Mouse (Mus musculus): ENCODE data around the gene Mindy4. TPM values are rescaled to one million over a fixed set of nuclear protein-coding genes. Genes with fewer than 3 reads are reported as not detected.

Gene Mindy4
- polyA plus RNA-seq (2021; fragmentation: Nextera tagmentation), result 4.6 and 6.3 TPM in 2 replicates
- long read RNA-seq, experiment 1, full-length matches to known transcripts, result 10 of 15 reads
- long read RNA-seq, experiment 1, partial matches to known transcripts, result 0 of 15 reads
- long read RNA-seq, experiment 1, other reads (novel, unspliced or antisense), result 5 of 15 reads
- long read RNA-seq, experiment 2, full-length matches to known transcripts, result 38 of 51 reads
- long read RNA-seq, experiment 2, partial matches to known transcripts, result 2 of 51 reads
- long read RNA-seq, experiment 2, other reads (novel, unspliced or antisense), result 11 of 51 reads

GRCm38 (mm10) chr6:55202913-55203910, at the start of gene Mindy4:
Mindy4 (plus strand) TSS chr6:55203383.

GRCm38 (mm10) chr6:55174741-55175181, 28.4 kb upstream of the Mindy4 start, which contains the start of gene Inmt:
Inmt (minus strand) TSS chr6:55175043.

GRCm38 (mm10) chr6:55335989-55336514, 132.9 kb downstream of the Mindy4 start, which contains the start of gene Aqp1:
Aqp1 (plus strand) TSS chr6:55336432.

Small RNA genes lying within 50 kb of the gene (microRNA-seq; reads per million reads assigned to microRNA genes)
- gene Gm25458, result not detected

Other genes starting within 250 kb of the Mindy4 start
- gene Nod1, start 230.8 kb upstream of the Mindy4 start, polyA plus RNA-seq (2021; fragmentation: Nextera tagmentation), result 1.5 and 1.9 TPM in 2 replicates
- 74.2 and 74.4 TPM in 2 replicates for gene Ggct, start 210.4 kb upstream of the Mindy4 start, polyA plus RNA-seq (2021; fragmentation: Nextera tagmentation)
- gene Gars, start 165.4 kb upstream of the Mindy4 start, polyA plus RNA-seq (2021; fragmentation: Nextera tagmentation), result 118 and 129 TPM in 2 replicates
- 2.1 and 4.1 TPM in 2 replicates for gene Crhr2, start 70.4 kb upstream of the Mindy4 start, polyA plus RNA-seq (2021; fragmentation: Nextera tagmentation)
- gene Inmt, start 28.3 kb upstream of the Mindy4 start, polyA plus RNA-seq (2021; fragmentation: Nextera tagmentation), result 0.30 and 0.58 TPM in 2 replicates
- gene Aqp1, start 133.0 kb downstream of the Mindy4 start, polyA plus RNA-seq (2021; fragmentation: Nextera tagmentation), result 2.2 TPM in 1 of 2 replicates, not detected in the other
- not detected in 2 replicates for gene Ghrhr, start 172.9 kb downstream of the Mindy4 start, polyA plus RNA-seq (2021; fragmentation: Nextera tagmentation)
- 93.5 and 102 TPM in 2 replicates for gene Adcyap1r1, start 248.6 kb downstream of the Mindy4 start, polyA plus RNA-seq (2021; fragmentation: Nextera tagmentation)